Mouse (Mus musculus) MEL (cell line): Measurements from ENCODE around the gene Rassf8. TPM values are rescaled to one million over a fixed set of nuclear protein-coding genes. Genes with fewer than 3 reads are reported as not detected.

ENCODE experiments used
- DNase-seq: peaks from one replicate; pipeline ENCODE4 v3.0.0; 2011; ENCODE audit warnings: low read depth, low spot score
- H3K27ac ChIP-seq: 2 replicates; pipeline ENCODE4 v1.5.1; 2012; ENCODE audit warnings: low read depth, mild to moderate bottlenecking, control low read depth, low read length, moderate library complexity; ENCODE audit not compliant: control insufficient read depth
- H3K27me3 ChIP-seq, 2 experiments: fragments of 150-350 bp in 1 of 2; sonication (generic) in 1 of 2; 2 replicates each; pipeline ENCODE4 v1.6.1; 2012; ENCODE audit warnings: low read length in 2 of 2, mild to moderate bottlenecking in 2 of 2, improper control_type of control experiment in 1 of 2, moderate library complexity in 1 of 2; ENCODE audit not compliant: insufficient read depth in 2 of 2, control insufficient read depth in 1 of 2
- H3K36me3 ChIP-seq, 2 experiments: 2 replicates each; pipeline ENCODE4 v1.6.1; 2012 to 2014; ENCODE audit warnings: low read length in 2 of 2, improper control_type of control experiment in 1 of 2, inconsistent platforms in 1 of 2, mild to moderate bottlenecking in 1 of 2; ENCODE audit not compliant: insufficient read depth in 2 of 2, control insufficient read depth in 1 of 2
- H3K4me1 ChIP-seq, 2 experiments: fragments of 150-350 bp in 1 of 2; sonication (generic) in 1 of 2; 2 replicates each; pipeline ENCODE4 v1.6.1; 2012; ENCODE audit warnings: low read length in 2 of 2, improper control_type of control experiment in 1 of 2, mild to moderate bottlenecking in 1 of 2; ENCODE audit not compliant: insufficient read depth in 2 of 2, control insufficient read depth in 1 of 2
- H3K4me3 ChIP-seq, 2 experiments: fragments of 150-350 bp in 1 of 2; sonication (generic) in 1 of 2; 2 replicates each; pipeline ENCODE4 v1.5.1; 2012; ENCODE audit warnings: low read depth in 2 of 2, low read length in 2 of 2, mild to moderate bottlenecking in 2 of 2, moderate library complexity in 2 of 2, control low read depth in 1 of 2, improper control_type of control experiment in 1 of 2; ENCODE audit not compliant: control insufficient read depth in 1 of 2, insufficient read depth in 1 of 2
- H3K79me2 ChIP-seq: 2 replicates; pipeline ENCODE4 v1.6.1; 2012; ENCODE audit warnings: mild to moderate bottlenecking, low read length, moderate library complexity; ENCODE audit not compliant: control insufficient read depth, poor library complexity, insufficient read depth
- H3K9ac ChIP-seq: 2 replicates; pipeline ENCODE4 v1.6.1; 2012; ENCODE audit warnings: low read depth, mild to moderate bottlenecking, control low read depth, low read length, moderate library complexity; ENCODE audit not compliant: control insufficient read depth, poor library complexity, severe bottlenecking
- H3K9me3 ChIP-seq: fragments of 150-350 bp; sonication (generic); replicated peaks from 2 replicates; pipeline ENCODE4 v1.6.1; 2012; ENCODE audit warnings: mild to moderate bottlenecking, low read length, improper control_type of control experiment, moderate library complexity; ENCODE audit not compliant: insufficient read depth
- CHD2 ChIP-seq: IDR thresholded peaks from 2 replicates; pipeline ENCODE4 v1.6.1; 2011; ENCODE audit warnings: low read length, improper control_type of control experiment
- CTCF ChIP-seq, 3 experiments: IDR thresholded peaks in 2 of 3; conservative IDR thresholded peaks in 1 of 3; 2 replicates each; pipeline ENCODE4 v1.5.1; 2011 to 2012; ENCODE audit warnings: low read length in 3 of 3, low read depth in 2 of 3, mild to moderate bottlenecking in 2 of 3, improper control_type of control experiment in 1 of 3, inconsistent platforms in 1 of 3, mixed read lengths in 1 of 3, moderate library complexity in 1 of 3; ENCODE audit not compliant: control insufficient read depth in 1 of 3, insufficient read depth in 1 of 3, poor library complexity in 1 of 3, severe bottlenecking in 1 of 3
- E2F4 ChIP-seq: IDR thresholded peaks from 2 replicates; pipeline ENCODE4 v1.6.1; 2011; ENCODE audit warnings: low read depth, low read length, improper control_type of control experiment, borderline replicate concordance
- EP300 ChIP-seq, 2 experiments: IDR thresholded peaks; 2 replicates each; pipeline ENCODE4 v1.6.1; 2011; ENCODE audit warnings: improper control_type of control experiment in 2 of 2, low read length in 2 of 2, low read depth in 1 of 2, mild to moderate bottlenecking in 1 of 2
- ETS1 ChIP-seq: IDR thresholded peaks from 2 replicates; pipeline ENCODE4 v1.6.1; 2012; ENCODE audit warnings: low read depth, mild to moderate bottlenecking, inconsistent platforms, low read length, improper control_type of control experiment, moderate library complexity
- GATA1 ChIP-seq: IDR thresholded peaks from 2 replicates; pipeline ENCODE4 v1.6.1; 2011; ENCODE audit warnings: low read depth, low read length, improper control_type of control experiment
- HCFC1 ChIP-seq: IDR thresholded peaks from 2 replicates; pipeline ENCODE4 v1.6.1; 2012; ENCODE audit warnings: low read depth, mild to moderate bottlenecking, inconsistent platforms, low read length, improper control_type of control experiment, moderate library complexity
- JUND ChIP-seq: IDR thresholded peaks from 2 replicates; pipeline ENCODE4 v1.6.1; 2011; ENCODE audit warnings: low read depth, mild to moderate bottlenecking, improper control_type of control experiment, low read length
- KAT2A ChIP-seq: conservative IDR thresholded peaks from 2 replicates; pipeline ENCODE4 v1.6.1; 2012; ENCODE audit warnings: low read depth, low read length, improper control_type of control experiment, inconsistent platforms
- MAFK ChIP-seq: IDR thresholded peaks from 2 replicates; pipeline ENCODE4 v1.6.1; 2011; ENCODE audit warnings: low read depth, mild to moderate bottlenecking, low read length, improper control_type of control experiment, borderline replicate concordance
- MAX ChIP-seq: IDR thresholded peaks from 2 replicates; pipeline ENCODE4 v1.6.1; 2011; ENCODE audit warnings: low read length, improper control_type of control experiment
- MAZ ChIP-seq: IDR thresholded peaks from 2 replicates; pipeline ENCODE4 v1.6.1; 2012; ENCODE audit warnings: low read depth, mild to moderate bottlenecking, inconsistent platforms, low read length, improper control_type of control experiment
- MEF2A ChIP-seq: IDR thresholded peaks from 2 replicates; pipeline ENCODE4 v1.6.1; 2014; ENCODE audit warnings: low read depth, mild to moderate bottlenecking, inconsistent platforms, low read length, improper control_type of control experiment; ENCODE audit not compliant: poor library complexity, insufficient replicate concordance, severe bottlenecking; ENCODE audit errors: extremely low read depth
- MYB ChIP-seq: IDR thresholded peaks from 2 replicates; pipeline ENCODE4 v1.6.1; 2011; ENCODE audit warnings: mild to moderate bottlenecking, low read depth, low read length, improper control_type of control experiment
- NELFE ChIP-seq: IDR thresholded peaks from 2 replicates; pipeline ENCODE4 v1.6.1; 2011; ENCODE audit warnings: low read depth, low read length, improper control_type of control experiment
- NRF1 ChIP-seq: IDR thresholded peaks from 2 replicates; pipeline ENCODE4 v1.6.1; 2014; ENCODE audit warnings: low read depth, mild to moderate bottlenecking, inconsistent platforms, low read length, improper control_type of control experiment, moderate library complexity; ENCODE audit not compliant: poor library complexity, insufficient read depth, severe bottlenecking
- POLR2A ChIP-seq, 2 experiments: IDR thresholded peaks; 2 replicates each; pipeline ENCODE4 v1.6.1; 2011 to 2012; ENCODE audit warnings: low read length in 2 of 2, mild to moderate bottlenecking in 2 of 2, control low read depth in 1 of 2, improper control_type of control experiment in 1 of 2, low read depth in 1 of 2, moderate library complexity in 1 of 2; ENCODE audit not compliant: control insufficient read depth in 1 of 2, insufficient read depth in 1 of 2, poor library complexity in 1 of 2
- POLR2AphosphoS2 ChIP-seq: IDR thresholded peaks from 2 replicates; pipeline ENCODE4 v1.6.1; 2011; ENCODE audit warnings: low read length, improper control_type of control experiment
- SMC3 ChIP-seq: IDR thresholded peaks from 2 replicates; pipeline ENCODE4 v1.6.1; 2011; ENCODE audit warnings: low read depth, low read length, improper control_type of control experiment
- TBP ChIP-seq: IDR thresholded peaks from 2 replicates; pipeline ENCODE4 v1.8.0; 2011; ENCODE audit warnings: low read depth, low read length, improper control_type of control experiment
- UBTF ChIP-seq: IDR thresholded peaks from 2 replicates; pipeline ENCODE4 v1.6.1; 2012; ENCODE audit warnings: low read depth, mild to moderate bottlenecking, inconsistent platforms, low read length, improper control_type of control experiment, moderate library complexity, borderline replicate concordance; ENCODE audit not compliant: insufficient read depth
- USF2 ChIP-seq, 2 experiments: IDR thresholded peaks; 2 replicates each; pipeline ENCODE4 v1.6.1; 2011 to 2012; ENCODE audit warnings: improper control_type of control experiment in 2 of 2, low read length in 2 of 2, borderline replicate concordance in 1 of 2, inconsistent platforms in 1 of 2, low read depth in 1 of 2, mild to moderate bottlenecking in 1 of 2; ENCODE audit not compliant: insufficient read depth in 1 of 2
- ZKSCAN1 ChIP-seq: IDR thresholded peaks from 2 replicates; pipeline ENCODE4 v1.6.1; 2012; ENCODE audit warnings: low read depth, mild to moderate bottlenecking, inconsistent platforms, low read length, improper control_type of control experiment, moderate library complexity
- ZMIZ1 ChIP-seq: IDR thresholded peaks from 2 replicates; pipeline ENCODE4 v1.6.1; 2012; ENCODE audit warnings: low read depth, mild to moderate bottlenecking, inconsistent platforms, low read length, improper control_type of control experiment, moderate library complexity
- polyA plus RNA-seq, 2 experiments: library from polyadenylated mRNA; stranded (reverse) in 1 of 2; unstranded in 1 of 2; fragments of >175 nt in 1 of 2; fragments of >200 nt in 1 of 2; gene quantifications; 2 replicates each; pipeline versions ENCODE4 v1.2.1 to v1.2.4; 2012; ENCODE audit warnings: low replicate concordance in 2 of 2, low read depth in 1 of 2; ENCODE audit not compliant: insufficient read length in 2 of 2, insufficient read depth in 1 of 2, missing spikeins in 1 of 2
- total RNA-seq: library from RNA; depleted of rRNA; stranded (reverse); fragments of 300-350 nt; gene quantifications from 2 replicates; pipeline ENCODE4 v1.2.3, GENCODE M21; 2012

The Rassf8 gene
- total and polyA plus RNA-seq, 3 experiments = not detected

DNA sequence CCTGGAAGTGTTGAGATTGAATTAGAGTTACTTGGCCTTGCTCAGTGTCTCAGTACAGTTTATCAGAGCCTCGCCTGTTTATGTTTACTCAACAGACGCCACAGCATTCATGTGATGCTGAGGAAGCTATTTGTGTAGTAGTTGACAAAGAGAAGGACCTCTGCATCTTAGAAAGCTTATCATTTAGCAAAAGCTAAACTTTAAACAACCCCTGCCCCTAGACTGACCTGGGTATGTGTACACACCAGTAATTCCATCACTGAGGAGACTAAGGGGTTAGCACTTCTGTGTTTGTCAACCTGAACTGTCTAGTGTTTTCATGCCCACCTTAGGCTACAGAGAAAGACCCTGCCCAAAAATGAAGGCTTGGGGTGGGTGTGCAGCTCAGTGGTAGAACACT, 12.9 kb downstream of the Rassf8 start:
- Histone ChIP-seq H3K27ac (no peak overlapping the region), H3K9ac (no peak overlapping the region), H3K4me3 (no peak overlapping the region), H3K36me3 (no peaks in the 10 kb centered on the region), H3K4me1 (no peaks in the 10 kb centered on the region), H3K9me3 (no peaks in the 10 kb centered on the region), H3K79me2 (no peaks in the 10 kb centered on the region), H3K27me3 (no peaks in the 10 kb centered on the region)
- no peak for DNase-seq
- TF ChIP-seq KAT2A (no peak), EP300 (IDR thresholded peaks at IDR 0.05; ENCODE audit: low read depth in 1 of 2, low read length in 2 of 2) (no peak), NELFE (no peak), MAZ (no peak), NRF1 (no peak), CTCF (IDR thresholded peaks at IDR 0.05 in 2 of 3, conservative IDR thresholded peaks at IDR 0.05 in 1 of 3; ENCODE audit: control insufficient read depth in 1 of 3, insufficient read depth in 1 of 3, low read depth in 2 of 3, low read length in 3 of 3, poor library complexity in 1 of 3, severe bottlenecking in 1 of 3) (no peak), E2F4 (no peak), JUND (no peak), CHD2 (no peak)

- TF ChIP-seq ZMIZ1 = no peak
- TF ChIP-seq ETS1 = no peak
- no peak for TF ChIP-seq GATA1
- no peak for TF ChIP-seq HCFC1
- TF ChIP-seq MAFK = no peak
- TF ChIP-seq USF2 (IDR thresholded peaks at IDR 0.05; ENCODE audit: borderline replicate concordance in 1 of 2, insufficient read depth in 1 of 2, low read depth in 1 of 2, low read length in 2 of 2) = no peak
- no peak for TF ChIP-seq ZKSCAN1
- TF ChIP-seq MAZ = no peak
- no peak for TF ChIP-seq CHD2
- no peak for TF ChIP-seq MAX
- no peak for TF ChIP-seq NELFE
- TF ChIP-seq CTCF (IDR thresholded peaks at IDR 0.05 in 2 of 3, conservative IDR thresholded peaks at IDR 0.05 in 1 of 3; ENCODE audit: control insufficient read depth in 1 of 3, insufficient read depth in 1 of 3, low read depth in 2 of 3, low read length in 3 of 3, poor library complexity in 1 of 3, severe bottlenecking in 1 of 3) = no peak
- TF ChIP-seq EP300 (IDR thresholded peaks at IDR 0.05; ENCODE audit: low read depth in 1 of 2, low read length in 2 of 2) = no peak
- no peak for TF ChIP-seq MEF2A
- no peak for TF ChIP-seq SMC3
- no peak for TF ChIP-seq MYB
- no peak for TF ChIP-seq POLR2A (IDR thresholded peaks at IDR 0.05; ENCODE audit: control insufficient read depth in 1 of 2, insufficient read depth in 1 of 2, low read depth in 1 of 2, low read length in 2 of 2, poor library complexity in 1 of 2)
- TF ChIP-seq POLR2AphosphoS2 = no peak
- no peak for TF ChIP-seq UBTF
- TF ChIP-seq TBP = no peak
- TF ChIP-seq, all 39 proteins: peak for 0
- no peak for DNase-seq
- no peaks in the 10 kb centered on the region for H3K27me3 ChIP-seq
- H3K9me3 ChIP-seq = no peaks in the 10 kb centered on the region
- no peak overlapping the region for H3K27ac ChIP-seq
- no peaks in the 10 kb centered on the region for H3K79me2 ChIP-seq
- H3K36me3 ChIP-seq = no peaks in the 10 kb centered on the region
- H3K9ac ChIP-seq = no peak overlapping the region
- H3K4me3 ChIP-seq = no peak overlapping the region
- H3K4me1 ChIP-seq = no peaks in the 10 kb centered on the region
Measured at GRCm38 (mm10) chr6:145760246-145761016, 13.9 kb downstream of the Rassf8 start.
